Mouse (Mus musculus): Measurements from ENCODE around the gene Vpreb1.

GRCm38 (mm10) chr16:16913440-16913839 lies 42.8 kb upstream of the Vpreb1 start:
- TF ChIP-seq POLR2A (IDR thresholded peaks at IDR 0.05; ENCODE audit: low read depth, low read length) (no peak), CTCF (IDR thresholded peaks at IDR 0.05; ENCODE audit: extremely low read depth, insufficient read depth, insufficient read length, insufficient replicate concordance) (no peak)
